Mouse (Mus musculus): ENCODE results near the gene Gan.

DNA sequence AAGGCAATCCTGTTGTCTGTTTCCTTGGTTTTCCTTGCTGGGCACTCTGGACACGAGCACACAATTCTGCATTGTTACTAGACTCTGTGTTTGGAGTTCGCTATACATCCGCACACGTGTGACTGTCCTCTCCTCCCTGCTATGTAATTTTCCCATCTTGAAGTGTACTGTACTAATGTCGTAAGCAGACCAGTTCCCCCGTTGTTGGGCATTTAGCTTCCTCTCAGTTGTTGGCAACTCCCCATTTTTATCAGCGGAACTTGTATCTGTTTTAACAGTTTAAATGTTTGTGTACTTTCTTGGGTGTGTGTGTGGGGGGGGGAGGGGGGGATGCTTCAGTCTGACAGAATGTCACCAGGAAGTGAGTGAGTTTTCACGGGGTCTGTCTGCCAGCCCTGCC, 104.8 kb downstream of the Gan start:
- TF ChIP-seq HCFC1 (IDR thresholded peaks at IDR 0.05; ENCODE audit: borderline replicate concordance, insufficient read depth, low read length) (no peak), ZC3H11A (IDR thresholded peaks at IDR 0.05; ENCODE audit: borderline replicate concordance, low read depth, low read length) (no peak), ZNF384 (IDR thresholded peaks at IDR 0.05; ENCODE audit: low read depth, low read length) (no peak), CHD2 (IDR thresholded peaks at IDR 0.05; ENCODE audit: low read depth, low read length) (no peak)
